ENCODE assay signal across 9 mouse cellular contexts in the genomic region with DNA sequence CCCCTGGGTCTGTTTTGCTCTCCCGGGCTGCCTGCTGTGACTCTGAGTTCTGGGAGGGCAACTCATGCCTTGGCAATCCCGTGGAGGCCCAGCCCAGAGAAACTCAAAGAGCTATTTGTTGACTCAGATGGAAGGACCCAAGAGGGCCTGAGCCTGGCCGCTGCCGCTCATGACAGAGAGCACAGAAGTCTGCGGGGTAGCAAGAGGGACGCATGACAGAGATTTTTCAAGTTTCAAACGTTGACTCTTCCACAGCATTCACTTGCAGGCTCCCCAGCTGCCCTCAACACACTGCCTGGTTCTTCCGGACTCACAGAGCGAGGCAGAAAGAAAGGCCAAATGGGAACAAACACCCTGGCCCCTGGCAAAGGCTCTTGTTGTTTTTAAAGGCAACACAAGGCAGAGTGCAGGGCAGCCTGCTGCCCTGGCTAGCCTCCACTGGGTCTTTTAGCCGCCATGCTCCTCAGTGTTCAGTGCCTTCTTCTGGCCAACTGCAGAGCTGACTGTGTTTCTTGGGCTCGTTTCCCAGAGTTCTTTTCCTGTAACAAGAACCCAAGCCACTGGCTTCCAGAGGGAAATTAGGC.
DNase-seq lines count a peak whose midpoint lies in the region; ATAC-seq and TF ChIP-seq lines count a peak whose summit lies in the region.
"Had no signal": no experiment of that assay in that cellular context is flagged by ENCODE, and none has a peak within 500 bp of the region (broad histone marks: within the 10 kb centered on the region; RNA-seq: fewer than 3 reads in every experiment).

No protein-coding gene starts in this region.

- TF ChIP-seq POLR2A in brain, embryonic 14.5 days (IDR thresholded peaks at IDR 0.05; ENCODE audit: borderline replicate concordance, extremely low read depth, insufficient read depth, insufficient read length, poor library complexity, severe bottlenecking): no peak

- H3K27me3 ChIP-seq in limb, embryonic 10.5 days (ENCODE audit: low read depth, poor library complexity, severe bottlenecking): peaks cover 25% of the 10 kb centered on the region
- H3K27me3 ChIP-seq: lung, embryonic 15.5 days had no signal

- no peak for ATAC-seq in cerebellum, adult (ENCODE audit: insufficient number of reproducible peaks, low FRiP score, low TSS enrichment)
- no peak for ATAC-seq in megakaryocyte, adult 5-6 weeks (ENCODE audit: poor library complexity, severe bottlenecking)

- no peak overlapping the region for H3K4me3 ChIP-seq in limb, embryonic 10.5 days
- H3K4me3 ChIP-seq: lung, embryonic 15.5 days had no signal

- H3K9me3 ChIP-seq in limb, embryonic 10.5 days (replicated peaks): no peaks in the 10 kb centered on the region
- H3K9me3 ChIP-seq: lung, embryonic 15.5 days had no signal

- H3K27ac ChIP-seq in limb, embryonic 10.5 days: peak overlapping the region; percentile 80
- H3K27ac ChIP-seq: lung, embryonic 15.5 days had no signal

- peaks cover 73% of the 10 kb centered on the region for H3K4me1 ChIP-seq in limb, embryonic 10.5 days

- no peaks in the 10 kb centered on the region for H3K36me3 ChIP-seq in limb, embryonic 10.5 days
- H3K36me3 ChIP-seq: lung, embryonic 15.5 days had no signal

- peak; percentile 9 for DNase-seq in cerebellum, adult 11 months
- DNase-seq in brain, embryonic 14.5 days (ENCODE audit: low read depth): peak; percentile 41
- DNase-seq in gastrocnemius, adult 8-10 months (ENCODE audit: low spot score in 2 of 2): peak; percentile 47 to 65
- peak; percentile 30 to 50 for DNase-seq in kidney, adult 8-10 months
- no peak for DNase-seq in limb, embryonic 10.5 days (ENCODE audit: low spot score)
- DNase-seq in testis, postnatal 10 days (ENCODE audit: low spot score): no peak

- WGBS in limb, embryonic 10.5 days: 40% methylated on average over 11 of the region's 11 CpGs

- no peak for TF ChIP-seq CTCF in brain, embryonic 14.5 days (IDR thresholded peaks at IDR 0.05; ENCODE audit: borderline replicate concordance, extremely low read depth, insufficient read depth, insufficient read length)

Comparison
In these comparisons a context has a peak if more than half of its experiments do, and no peak if none do; other contexts are left out.
1. DNase-seq: peak in cerebellum, adult 11 months (single experiment), brain, embryonic 14.5 days (single experiment), gastrocnemius, adult 8-10 months (2 of 2) and kidney, adult 8-10 months (2 of 2); none in limb, embryonic 10.5 days (single experiment) and testis, postnatal 10 days (single experiment).